Mouse (Mus musculus) spleen, postnatal 10 days (tissue): ENCODE results near the gene Ubtf.

Source experiments
- DNase-seq, 2 experiments: peaks; one replicate each; pipeline ENCODE4 v3.0.0; 2021 to 2022; ENCODE audit warnings: low spot score in 2 of 2

The Ubtf gene

GRCm38 (mm10) chr11:102317901-102318575 is 1.5 kb downstream of the Ubtf start:
- peak; percentile 78 to 88 for DNase-seq

GRCm38 (mm10) chr11:102317298-102317900 is 2.1 kb downstream of the Ubtf start:
- peak; percentile 81 to 82 for DNase-seq

- DNase-seq = peak; percentile 90 to 94
Observed at GRCm38 (mm10) chr11:102316572-102317297, 2.8 kb downstream of the Ubtf start.

- DNase-seq = peak in 1 of 2 experiments; percentile 43
Observed at GRCm38 (mm10) chr11:102315690-102316571, 3.6 kb downstream of the Ubtf start.

- no peak for DNase-seq
Observed at GRCm38 (mm10) chr11:102314321-102314720, 5.2 kb downstream of the Ubtf start.

GRCm38 (mm10) chr11:102312586-102312985 is 7.0 kb downstream of the Ubtf start:
- no peak for DNase-seq

- DNase-seq = no peak
Observed at GRCm38 (mm10) chr11:102311966-102312365, 7.6 kb downstream of the Ubtf start.

GRCm38 (mm10) chr11:102310768-102311695 is 8.5 kb downstream of the Ubtf start:
- DNase-seq = no peak

GRCm38 (mm10) chr11:102309821-102310617 is 9.5 kb downstream of the Ubtf start:
- no peak for DNase-seq

- peak; percentile 96 to 98 for DNase-seq
Observed at GRCm38 (mm10) chr11:102308979-102309378, 10.6 kb downstream of the Ubtf start.

- peak in 1 of 2 experiments; percentile 19 for DNase-seq
Observed at GRCm38 (mm10) chr11:102308104-102308503, 11.4 kb downstream of the Ubtf start.

- peak in 1 of 2 experiments; percentile 16 for DNase-seq
Observed at GRCm38 (mm10) chr11:102305359-102305758, 14.2 kb downstream of the Ubtf start.

GRCm38 (mm10) chr11:102304141-102304540 is 15.4 kb downstream of the Ubtf start:
- no peak for DNase-seq

- DNase-seq = peak; percentile 65 to 87
Observed at GRCm38 (mm10) chr11:102299839-102300238, 19.7 kb downstream of the Ubtf start.

GRCm38 (mm10) chr11:102297577-102298556 is 21.7 kb downstream of the Ubtf start:
- DNase-seq = no peak

- DNase-seq = peak; percentile 95 to 99
Observed at GRCm38 (mm10) chr11:102296491-102297472, 22.8 kb downstream of the Ubtf start, which contains the start of gene Atxn7l3. Gene Atxn7l3 (minus strand): TSS chr11:102296631.
